Mouse (Mus musculus): ENCODE data around the gene Peli2. TPM values are rescaled to one million over a fixed set of nuclear protein-coding genes. Genes with fewer than 3 reads are reported as not detected.

Peli2 gene
- polyA plus RNA-seq, 1 experiment from 2014 or later, result 3.5 TPM

GRCm38 (mm10) chr14:48132241-48132640 lies 11.6 kb downstream of the Peli2 start:
- Histone ChIP-seq H3K36me3 (ENCODE audit: control insufficient read depth, insufficient read depth, low read length) (no peaks in the 10 kb centered on the region), H3K4me3 (ENCODE audit: low read length) (no peak overlapping the region), H3K9ac (ENCODE audit: low read depth, low read length) (no peak overlapping the region), H3K27me3 (replicated peaks; ENCODE audit: control insufficient read depth, insufficient read depth, low read length) (no peaks in the 10 kb centered on the region), H3K4me2 (ENCODE audit: low read depth, low read length) (no peak overlapping the region), H3K9me3 (ENCODE audit: control insufficient read depth, low read length) (no peaks in the 10 kb centered on the region), H3K4me1 (ENCODE audit: control insufficient read depth, insufficient read depth, low read length) (peaks cover 29% of the 10 kb centered on the region), H3K27ac (ENCODE audit: low read length) (no peak overlapping the region)
- no peak for ATAC-seq
- WGBS, result 92% methylated on average over 3 of the region's 3 CpGs

- peak overlapping the region; percentile 31; the same call in 1 of the 2 replicates for H3K27ac ChIP-seq (ENCODE audit: low read length)
- peak overlapping the region; percentile 51 for H3K4me2 ChIP-seq (ENCODE audit: low read depth, low read length)
- no peaks in the 10 kb centered on the region for H3K27me3 ChIP-seq (replicated peaks; ENCODE audit: control insufficient read depth, insufficient read depth, low read length)
- peak; percentile 22; the same call in 1 of the 2 replicates for ATAC-seq
- 26% methylated on average over 21 of the region's 21 CpGs for WGBS
- H3K36me3 ChIP-seq (ENCODE audit: control insufficient read depth, insufficient read depth, low read length), result no peaks in the 10 kb centered on the region
- H3K4me3 ChIP-seq (ENCODE audit: low read length), result peak overlapping the region; percentile 24
- peak overlapping the region; percentile 53; the same call in 1 of the 2 replicates for H3K9ac ChIP-seq (ENCODE audit: low read depth, low read length)
- H3K4me1 ChIP-seq (ENCODE audit: control insufficient read depth, insufficient read depth, low read length), result peaks cover 29% of the 10 kb centered on the region
- H3K9me3 ChIP-seq (ENCODE audit: control insufficient read depth, low read length), result no peaks in the 10 kb centered on the region
These were observed 12.5 kb downstream of the Peli2 start for GRCm38 (mm10) chr14:48132865-48133802.

- WGBS, result 46% methylated on average over 7 of the region's 7 CpGs
- no peak overlapping the region for H3K9ac ChIP-seq (ENCODE audit: low read depth, low read length)
These were observed 13.7 kb downstream of the Peli2 start for GRCm38 (mm10) chr14:48134344-48134743.

GRCm38 (mm10) chr14:48135816-48136345 lies 15.3 kb downstream of the Peli2 start:
- 54% methylated on average over 11 of the region's 11 CpGs for WGBS
- Histone ChIP-seq H3K9me3 (ENCODE audit: control insufficient read depth, low read length) (no peaks in the 10 kb centered on the region), H3K27ac (ENCODE audit: low read length) (no peak overlapping the region), H3K4me3 (ENCODE audit: low read length) (no peak overlapping the region), H3K9ac (ENCODE audit: low read depth, low read length) (no peak overlapping the region), H3K4me2 (ENCODE audit: low read depth, low read length) (no peak overlapping the region), H3K4me1 (ENCODE audit: control insufficient read depth, insufficient read depth, low read length) (peaks cover 29% of the 10 kb centered on the region), H3K27me3 (replicated peaks; ENCODE audit: control insufficient read depth, insufficient read depth, low read length) (no peaks in the 10 kb centered on the region), H3K36me3 (ENCODE audit: control insufficient read depth, insufficient read depth, low read length) (no peaks in the 10 kb centered on the region)
- ATAC-seq, result no peak

More at GRCm38 (mm10) chr14:48134344-48134743, 13.7 kb downstream of the Peli2 start:
- ATAC-seq, result peak; percentile 66
- H3K27ac ChIP-seq (ENCODE audit: low read length), result no peak overlapping the region
- no peaks in the 10 kb centered on the region for H3K9me3 ChIP-seq (ENCODE audit: control insufficient read depth, low read length)
- peak overlapping the region; percentile 5 for H3K4me2 ChIP-seq (ENCODE audit: low read depth, low read length)
- H3K27me3 ChIP-seq (replicated peaks; ENCODE audit: control insufficient read depth, insufficient read depth, low read length), result no peaks in the 10 kb centered on the region
- peaks cover 29% of the 10 kb centered on the region for H3K4me1 ChIP-seq (ENCODE audit: control insufficient read depth, insufficient read depth, low read length)
- no peaks in the 10 kb centered on the region for H3K36me3 ChIP-seq (ENCODE audit: control insufficient read depth, insufficient read depth, low read length)
- H3K4me3 ChIP-seq (ENCODE audit: low read length), result no peak overlapping the region

- Histone ChIP-seq H3K4me1 (ENCODE audit: control insufficient read depth, insufficient read depth, low read length) (peaks cover 17% of the 10 kb centered on the region), H3K4me2 (ENCODE audit: low read depth, low read length) (no peak overlapping the region), H3K4me3 (ENCODE audit: low read length) (no peak overlapping the region), H3K27me3 (replicated peaks; ENCODE audit: control insufficient read depth, insufficient read depth, low read length) (no peaks in the 10 kb centered on the region), H3K9ac (ENCODE audit: low read depth, low read length) (no peak overlapping the region), H3K9me3 (ENCODE audit: control insufficient read depth, low read length) (no peaks in the 10 kb centered on the region), H3K27ac (ENCODE audit: low read length) (no peak overlapping the region), H3K36me3 (ENCODE audit: control insufficient read depth, insufficient read depth, low read length) (no peaks in the 10 kb centered on the region)
- ATAC-seq, result no peak
- 72% methylated on average over 8 of the region's 8 CpGs for WGBS
These were observed 17.1 kb downstream of the Peli2 start for GRCm38 (mm10) chr14:48137731-48138130.

GRCm38 (mm10) chr14:48138138-48138537 lies 17.5 kb downstream of the Peli2 start:
- Histone ChIP-seq H3K9me3 (ENCODE audit: control insufficient read depth, low read length) (no peaks in the 10 kb centered on the region), H3K4me2 (ENCODE audit: low read depth, low read length) (no peak overlapping the region), H3K36me3 (ENCODE audit: control insufficient read depth, insufficient read depth, low read length) (no peaks in the 10 kb centered on the region), H3K9ac (ENCODE audit: low read depth, low read length) (no peak overlapping the region), H3K4me1 (ENCODE audit: control insufficient read depth, insufficient read depth, low read length) (peaks cover 15% of the 10 kb centered on the region), H3K27ac (ENCODE audit: low read length) (no peak overlapping the region), H3K27me3 (replicated peaks; ENCODE audit: control insufficient read depth, insufficient read depth, low read length) (no peaks in the 10 kb centered on the region), H3K4me3 (ENCODE audit: low read length) (no peak overlapping the region)
- no peak for ATAC-seq
- whole genome bisulfite sequencing, result 50% methylated on average over 8 of the region's 8 CpGs

- H3K9me3 ChIP-seq (ENCODE audit: control insufficient read depth, low read length), result no peaks in the 10 kb centered on the region
- H3K4me3 ChIP-seq (ENCODE audit: low read length), result no peak overlapping the region
- peaks cover 2% of the 10 kb centered on the region for H3K4me1 ChIP-seq (ENCODE audit: control insufficient read depth, insufficient read depth, low read length)
- ATAC-seq, result no peak
- H3K4me2 ChIP-seq (ENCODE audit: low read depth, low read length), result no peak overlapping the region
- no peaks in the 10 kb centered on the region for H3K27me3 ChIP-seq (replicated peaks; ENCODE audit: control insufficient read depth, insufficient read depth, low read length)
- no peak overlapping the region for H3K9ac ChIP-seq (ENCODE audit: low read depth, low read length)
- 82% methylated on average over 3 of the region's 3 CpGs for WGBS
- H3K36me3 ChIP-seq (ENCODE audit: control insufficient read depth, insufficient read depth, low read length), result no peaks in the 10 kb centered on the region
- H3K27ac ChIP-seq (ENCODE audit: low read length), result no peak overlapping the region
These were observed 18.8 kb downstream of the Peli2 start for GRCm38 (mm10) chr14:48139409-48139808.

GRCm38 (mm10) chr14:48141694-48142093 lies 21.1 kb downstream of the Peli2 start:
- Histone ChIP-seq H3K4me2 (ENCODE audit: low read depth, low read length) (no peak overlapping the region), H3K4me1 (ENCODE audit: control insufficient read depth, insufficient read depth, low read length) (no peaks in the 10 kb centered on the region), H3K36me3 (ENCODE audit: control insufficient read depth, insufficient read depth, low read length) (no peaks in the 10 kb centered on the region), H3K27me3 (replicated peaks; ENCODE audit: control insufficient read depth, insufficient read depth, low read length) (no peaks in the 10 kb centered on the region), H3K9ac (ENCODE audit: low read depth, low read length) (no peak overlapping the region), H3K4me3 (ENCODE audit: low read length) (no peak overlapping the region), H3K9me3 (ENCODE audit: control insufficient read depth, low read length) (no peaks in the 10 kb centered on the region), H3K27ac (ENCODE audit: low read length) (no peak overlapping the region)
- 73% methylated on average over 8 of the region's 8 CpGs for whole genome bisulfite sequencing
- ATAC-seq, result no peak

GRCm38 (mm10) chr14:48142696-48143095 lies 22.1 kb downstream of the Peli2 start:
- Histone ChIP-seq H3K27ac (ENCODE audit: low read length) (no peak overlapping the region), H3K9ac (ENCODE audit: low read depth, low read length) (no peak overlapping the region), H3K27me3 (replicated peaks; ENCODE audit: control insufficient read depth, insufficient read depth, low read length) (no peaks in the 10 kb centered on the region), H3K4me1 (ENCODE audit: control insufficient read depth, insufficient read depth, low read length) (no peaks in the 10 kb centered on the region), H3K4me3 (ENCODE audit: low read length) (no peak overlapping the region), H3K36me3 (ENCODE audit: control insufficient read depth, insufficient read depth, low read length) (no peaks in the 10 kb centered on the region), H3K4me2 (ENCODE audit: low read depth, low read length) (no peak overlapping the region), H3K9me3 (ENCODE audit: control insufficient read depth, low read length) (no peaks in the 10 kb centered on the region)
- 63% methylated on average over 10 of the region's 10 CpGs for WGBS
- no peak for ATAC-seq

Measured in intestine, embryonic 16.5 days (tissue).